Mouse (Mus musculus): ENCODE results near the gene Rbm20. TPM values are rescaled to one million over a fixed set of nuclear protein-coding genes. Genes with fewer than 3 reads are reported as not detected.
A peak's percentile ranks its signal among the peaks of the same experiment; 100 is the strongest.
"Not testable (repeated sequence)": the region's sequence is repeated elsewhere in the genome, so short reads cannot be mapped to it uniquely, and the experiment has no call there.

Rbm20 gene
- polyA plus RNA-seq, 1 experiment from 2014 or later = 5.8 TPM

DNA sequence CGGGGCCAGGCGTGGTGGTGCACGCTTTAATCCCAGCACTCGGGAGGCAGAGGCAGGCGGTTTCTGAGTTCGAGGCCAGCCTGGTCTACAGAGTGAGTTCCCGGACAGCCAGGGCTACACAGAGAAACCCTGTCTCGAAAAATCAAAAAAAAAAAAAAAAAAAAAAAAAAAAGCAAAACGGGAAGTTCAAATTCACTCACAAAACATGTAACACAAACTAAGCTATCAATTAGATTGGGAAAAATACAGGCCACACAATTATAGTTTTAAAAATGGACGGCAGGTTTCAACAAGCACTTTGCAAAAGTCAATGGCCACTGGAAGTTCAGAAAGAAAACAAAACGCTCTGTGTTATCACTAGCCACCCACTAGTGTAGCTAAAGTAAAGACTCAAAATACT lies 20.7 kb upstream of the Rbm20 start:
- not testable (repeated sequence) for H3K4me2 ChIP-seq; H3K27me3 ChIP-seq; H3K27ac ChIP-seq; H3K36me3 ChIP-seq (ENCODE audit: poor library complexity, severe bottlenecking); H3K4me3 ChIP-seq; ATAC-seq; H3K9ac ChIP-seq; H3K9me3 ChIP-seq (replicated peaks)
- 92% methylated on average over 11 of the region's 11 CpGs for WGBS
- peaks cover 21% of the 10 kb centered on the region for H3K4me1 ChIP-seq

DNA sequence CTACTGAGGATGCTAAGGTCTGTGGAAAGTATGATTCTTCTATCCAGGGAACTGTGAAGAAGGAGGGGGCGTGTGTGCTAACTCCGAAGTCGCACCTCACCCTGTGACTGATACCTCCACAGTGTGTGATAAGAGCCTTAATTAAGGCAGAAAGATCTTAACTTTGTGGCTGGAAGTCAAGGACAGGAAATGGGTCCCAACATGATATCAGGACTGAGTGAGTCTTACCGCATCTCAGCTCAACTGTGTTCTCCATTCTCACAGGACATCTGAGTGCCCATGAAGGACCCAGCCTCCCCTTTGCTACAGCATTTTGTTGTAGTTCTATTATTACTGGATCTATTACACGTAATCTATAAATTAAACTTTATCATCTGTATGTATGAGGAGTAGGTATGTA lies 19.7 kb upstream of the Rbm20 start:
- H3K9me3 ChIP-seq (replicated peaks) = no peaks in the 10 kb centered on the region
- WGBS = 92% methylated on average over 5 of the region's 5 CpGs
- no peak overlapping the region for H3K27ac ChIP-seq
- H3K9ac ChIP-seq = no peak overlapping the region
- 0 out of 2 replicates have a peak, but pooled peaks cover 3% of the 10 kb centered on the region for H3K27me3 ChIP-seq
- no peak overlapping the region for H3K4me2 ChIP-seq
- peaks cover 18% of the 10 kb centered on the region for H3K4me1 ChIP-seq
- H3K4me3 ChIP-seq = no peak overlapping the region
- no peak for ATAC-seq
- H3K36me3 ChIP-seq (ENCODE audit: poor library complexity, severe bottlenecking) = no peaks in the 10 kb centered on the region

DNA sequence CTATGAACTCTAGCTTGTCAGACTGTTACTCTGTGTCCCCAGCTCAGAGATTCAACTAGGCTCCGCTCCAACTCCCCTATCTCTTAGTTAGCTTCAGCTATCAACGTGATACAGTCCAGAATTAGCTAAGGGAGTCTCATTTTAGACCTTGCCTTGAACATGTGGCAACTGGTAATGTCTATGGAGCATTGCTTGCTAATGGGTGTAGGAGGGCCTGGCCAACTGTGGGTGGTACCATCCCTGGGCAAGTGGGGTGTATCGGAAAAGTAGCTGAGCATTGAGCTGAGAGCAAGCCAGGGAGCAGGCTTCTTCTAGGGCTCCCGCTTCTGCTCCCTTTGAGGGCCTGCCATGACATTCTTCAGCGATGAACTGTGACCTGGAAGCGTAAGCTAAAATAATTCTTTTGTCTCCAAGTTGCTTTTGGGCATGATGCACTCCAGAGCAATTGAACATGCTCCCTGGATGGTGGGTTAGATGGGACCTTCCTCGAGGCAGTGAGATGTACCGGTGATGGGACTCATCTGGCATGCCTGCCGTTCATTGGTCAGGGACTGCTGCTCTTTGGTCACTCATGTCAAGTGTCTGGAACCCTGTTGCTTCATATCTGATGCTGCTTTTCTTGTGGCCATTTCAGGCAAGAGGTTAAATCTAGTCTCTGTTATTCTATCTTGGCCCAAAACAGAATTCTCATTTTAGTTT lies 16.2 kb upstream of the Rbm20 start:
- H3K27ac ChIP-seq = no peak overlapping the region

DNA sequence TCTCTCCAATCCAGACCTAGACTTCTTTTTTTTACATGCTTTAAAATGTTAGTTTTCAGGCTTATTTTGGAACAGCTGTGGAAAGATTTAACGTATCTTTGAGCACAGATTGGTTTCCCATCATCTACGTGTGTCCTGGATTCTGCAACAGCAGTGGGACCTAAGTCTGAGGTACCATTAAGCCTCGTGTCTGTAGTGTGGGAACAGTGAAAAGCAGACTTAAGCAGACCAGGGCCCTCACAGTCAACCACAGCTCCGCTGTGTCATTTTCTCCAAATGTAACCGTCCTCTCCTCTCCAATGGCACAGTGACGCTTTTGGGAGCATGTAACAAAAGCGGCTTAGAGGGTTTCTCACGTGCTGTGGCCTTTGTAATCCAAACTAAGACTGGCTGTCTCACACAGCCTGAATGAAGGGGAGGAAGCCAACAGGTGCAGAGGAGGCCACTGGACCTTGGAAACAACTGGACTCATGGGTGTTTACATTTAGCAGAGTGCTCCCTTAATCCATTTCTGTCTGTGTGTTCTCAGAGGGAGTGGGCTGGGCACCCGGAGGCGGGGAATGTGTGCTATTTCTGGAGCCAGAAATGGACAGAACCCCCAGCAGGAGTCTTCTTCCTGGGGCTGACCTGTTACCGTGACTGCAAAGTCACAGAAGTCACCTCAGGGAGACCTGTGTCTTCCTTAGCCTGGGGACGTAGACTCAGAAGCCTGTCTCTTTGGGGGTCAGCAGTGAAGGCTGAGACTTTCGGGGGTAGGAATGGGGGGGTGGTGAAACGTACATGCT lies 15.0 kb upstream of the Rbm20 start:
- no peaks in the 10 kb centered on the region for H3K4me1 ChIP-seq
- H3K27ac ChIP-seq = no peak overlapping the region
- H3K36me3 ChIP-seq (ENCODE audit: poor library complexity, severe bottlenecking) = no peaks in the 10 kb centered on the region
- WGBS = 37% methylated on average over 14 of the region's 14 CpGs
- H3K4me2 ChIP-seq = no peak overlapping the region
- H3K9me3 ChIP-seq (replicated peaks) = no peaks in the 10 kb centered on the region
- no peak overlapping the region for H3K4me3 ChIP-seq
- no peak for ATAC-seq
- H3K27me3 ChIP-seq = 0 out of 2 replicates have a peak, but pooled peaks cover 3% of the 10 kb centered on the region
- H3K9ac ChIP-seq = no peak overlapping the region

More for the DNA sequence above, 16.2 kb upstream of the Rbm20 start:
- Histone ChIP-seq H3K9me3 (replicated peaks) (no peaks in the 10 kb centered on the region), H3K4me3 (no peak overlapping the region), H3K9ac (no peak overlapping the region), H3K4me1 (no peaks in the 10 kb centered on the region), H3K4me2 (no peak overlapping the region), H3K27me3 (0 out of 2 replicates have a peak, but pooled peaks cover 3% of the 10 kb centered on the region), H3K36me3 (ENCODE audit: poor library complexity, severe bottlenecking) (no peaks in the 10 kb centered on the region)
- ATAC-seq = no peak
- WGBS = 87% methylated on average over 9 of the region's 9 CpGs

DNA sequence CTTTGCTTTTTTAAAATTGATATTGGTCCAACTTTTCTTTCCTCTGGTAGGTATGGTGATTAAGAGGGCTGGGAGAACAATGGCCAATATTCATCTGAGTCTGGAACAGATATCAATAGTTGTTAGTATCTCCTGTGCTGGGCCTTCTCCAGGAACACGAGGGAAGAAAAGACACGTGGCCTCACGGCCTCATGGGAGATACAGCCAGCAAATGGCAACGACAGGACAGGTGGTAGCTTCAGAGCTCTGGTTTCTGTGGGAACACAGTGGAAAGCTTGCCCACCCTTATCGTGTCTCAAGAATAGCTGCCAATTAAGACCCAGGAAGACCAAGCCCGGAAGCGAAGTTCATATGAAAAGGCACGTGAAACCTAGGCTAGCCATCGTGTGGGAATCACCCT lies 12.3 kb upstream of the Rbm20 start:
- Histone ChIP-seq H3K9ac (no peak overlapping the region), H3K4me2 (no peak overlapping the region), H3K27me3 (peaks cover 6% of the 10 kb centered on the region; the same call in 1 of the 2 replicates), H3K36me3 (ENCODE audit: poor library complexity, severe bottlenecking) (no peaks in the 10 kb centered on the region), H3K4me1 (no peaks in the 10 kb centered on the region), H3K27ac (no peak overlapping the region), H3K4me3 (no peak overlapping the region), H3K9me3 (replicated peaks) (no peaks in the 10 kb centered on the region)
- WGBS = 92% methylated on average over 9 of the region's 9 CpGs
- ATAC-seq = no peak

DNA sequence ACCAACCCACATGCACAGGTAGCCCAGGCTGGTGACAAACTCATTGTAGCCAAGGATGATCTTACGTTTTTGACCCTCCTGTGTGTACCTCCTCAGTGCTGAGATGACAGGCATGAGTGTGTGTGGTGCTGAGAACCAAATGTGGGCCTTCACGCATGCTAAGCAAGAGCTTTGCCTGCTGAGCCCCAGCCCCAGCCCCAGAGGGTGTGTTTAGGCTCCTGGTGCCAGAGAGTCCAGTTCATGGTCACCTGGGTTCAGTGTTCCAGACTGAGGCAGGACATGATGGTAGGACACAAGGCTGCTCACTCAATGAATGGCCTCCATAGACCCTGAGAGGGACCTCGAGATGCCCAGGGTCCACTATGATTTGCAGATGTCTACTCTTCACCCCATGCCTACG lies 11.7 kb upstream of the Rbm20 start:
- Histone ChIP-seq H3K36me3 (ENCODE audit: poor library complexity, severe bottlenecking) (no peaks in the 10 kb centered on the region), H3K27ac (no peak overlapping the region), H3K9me3 (replicated peaks) (no peaks in the 10 kb centered on the region), H3K4me1 (peaks cover 2% of the 10 kb centered on the region), H3K4me3 (no peak overlapping the region), H3K27me3 (peaks cover 6% of the 10 kb centered on the region; the same call in 1 of the 2 replicates), H3K9ac (no peak overlapping the region), H3K4me2 (no peak overlapping the region)
- WGBS = 87% methylated on average over 4 of the region's 4 CpGs
- no peak for ATAC-seq

DNA sequence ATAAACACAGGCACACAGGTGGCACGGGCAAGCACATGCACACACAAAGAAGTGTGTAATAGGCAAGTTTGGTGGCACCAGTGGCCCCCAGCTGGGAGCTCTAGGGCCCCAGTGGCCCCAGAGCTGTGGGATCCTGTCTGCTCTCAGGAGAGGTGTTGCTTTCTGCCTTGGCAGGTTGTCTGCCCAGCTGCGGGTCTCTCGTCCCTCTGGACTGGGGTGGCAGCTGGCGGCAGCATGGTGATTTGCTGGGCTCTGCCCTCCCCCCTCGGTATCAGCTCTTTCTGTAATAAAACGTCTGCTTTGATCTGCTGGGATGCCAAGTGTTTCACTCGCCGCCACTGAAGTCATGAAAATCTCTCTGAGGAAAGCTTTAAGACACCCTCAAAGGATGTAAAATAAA lies 10.4 kb upstream of the Rbm20 start:
- Histone ChIP-seq H3K9ac (no peak overlapping the region), H3K9me3 (replicated peaks) (no peaks in the 10 kb centered on the region), H3K27me3 (peaks cover 6% of the 10 kb centered on the region; the same call in 1 of the 2 replicates), H3K4me2 (no peak overlapping the region), H3K27ac (no peak overlapping the region), H3K4me1 (peaks cover 7% of the 10 kb centered on the region), H3K4me3 (no peak overlapping the region), H3K36me3 (ENCODE audit: poor library complexity, severe bottlenecking) (no peaks in the 10 kb centered on the region)
- no peak for ATAC-seq
- WGBS = 53% methylated on average over 8 of the region's 8 CpGs

DNA sequence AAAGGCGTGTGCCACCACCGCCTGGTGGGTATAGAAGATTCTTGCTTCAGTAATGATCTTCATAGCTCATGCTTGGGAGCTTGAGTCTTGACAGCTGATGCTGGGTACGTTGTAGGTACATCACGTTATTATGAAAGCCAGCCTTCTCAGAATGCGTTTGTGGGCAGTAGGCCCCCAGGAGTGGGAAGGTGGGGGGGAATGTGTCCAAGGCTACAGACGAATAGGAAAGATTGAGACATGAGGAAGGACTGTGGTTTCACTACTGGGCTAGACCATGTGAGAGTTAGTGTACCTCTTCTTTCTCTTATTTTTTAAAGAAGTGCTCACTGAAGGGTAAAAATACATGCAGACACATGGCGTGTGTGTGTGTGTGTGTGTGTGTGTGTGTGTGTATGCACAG lies 8.3 kb upstream of the Rbm20 start:
- no peak overlapping the region for H3K4me2 ChIP-seq
- no peak overlapping the region for H3K4me3 ChIP-seq
- H3K36me3 ChIP-seq (ENCODE audit: poor library complexity, severe bottlenecking) = no peaks in the 10 kb centered on the region
- 89% methylated on average over 7 of the region's 7 CpGs for WGBS
- no peaks in the 10 kb centered on the region for H3K9me3 ChIP-seq (replicated peaks)
- peaks cover 7% of the 10 kb centered on the region for H3K4me1 ChIP-seq
- ATAC-seq = no peak
- no peak overlapping the region for H3K9ac ChIP-seq
- peaks cover 14% of the 10 kb centered on the region for H3K27me3 ChIP-seq
- H3K27ac ChIP-seq = no peak overlapping the region

DNA sequence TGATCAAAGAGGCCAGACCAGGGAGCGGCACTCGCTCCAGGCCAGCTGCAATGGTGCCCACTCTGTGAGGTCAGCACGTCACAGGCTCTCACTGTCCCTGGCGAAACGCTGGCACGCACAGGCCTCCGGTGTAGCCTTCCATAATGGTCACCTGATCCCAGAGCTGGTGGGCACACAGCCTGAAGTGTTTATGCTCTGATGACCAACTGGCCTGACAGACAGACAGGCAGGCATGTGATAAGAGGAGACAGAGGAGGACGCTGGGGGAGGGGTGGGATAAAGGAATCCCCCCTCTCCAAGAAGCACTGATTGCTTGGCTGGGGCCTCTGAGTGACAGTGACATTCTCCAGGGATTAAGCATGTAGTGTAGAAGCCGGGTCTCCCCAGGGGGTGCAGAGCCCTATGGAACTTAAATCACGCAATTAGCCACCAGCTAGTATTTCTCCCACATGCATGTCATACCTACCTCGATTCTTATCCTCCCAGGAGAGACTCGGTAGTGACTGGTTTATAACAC lies 6.4 kb upstream of the Rbm20 start:
- WGBS = 29% methylated on average over 12 of the region's 12 CpGs
- no peak overlapping the region for H3K4me2 ChIP-seq
- no peak for ATAC-seq

DNA sequence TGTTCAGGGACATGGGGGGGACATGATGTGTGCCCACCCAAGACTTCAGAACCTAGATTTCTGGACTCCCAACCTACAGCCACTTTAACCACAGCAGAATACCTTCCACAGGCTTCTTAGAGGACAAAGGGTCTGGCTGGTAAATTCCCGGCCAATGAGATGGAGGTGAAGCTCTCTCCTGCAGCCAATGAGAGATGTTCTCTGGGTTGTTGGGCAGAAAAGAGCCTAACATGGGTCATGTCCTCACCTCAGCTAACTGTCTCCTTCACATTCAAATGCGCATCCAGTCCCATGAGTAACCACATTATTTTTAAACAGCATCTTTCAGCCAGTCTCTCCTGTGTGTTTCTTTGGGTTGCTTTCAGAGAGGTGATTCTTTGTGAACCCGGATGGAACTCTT lies 5.7 kb upstream of the Rbm20 start:
- WGBS = 41% methylated on average over 3 of the region's 3 CpGs
- Histone ChIP-seq H3K27me3 (peaks cover 40% of the 10 kb centered on the region), H3K4me3 (no peak overlapping the region), H3K9ac (no peak overlapping the region), H3K4me1 (peaks cover 11% of the 10 kb centered on the region), H3K4me2 (no peak overlapping the region), H3K36me3 (ENCODE audit: poor library complexity, severe bottlenecking) (no peaks in the 10 kb centered on the region), H3K27ac (no peak overlapping the region), H3K9me3 (replicated peaks) (no peaks in the 10 kb centered on the region)
- ATAC-seq = no peak

More for the DNA sequence above, 6.4 kb upstream of the Rbm20 start:
- no peak overlapping the region for H3K9ac ChIP-seq
- H3K27ac ChIP-seq = no peak overlapping the region
- H3K9me3 ChIP-seq (replicated peaks) = no peaks in the 10 kb centered on the region
- H3K4me1 ChIP-seq = peaks cover 7% of the 10 kb centered on the region
- H3K27me3 ChIP-seq = peaks cover 33% of the 10 kb centered on the region
- H3K4me3 ChIP-seq = no peak overlapping the region
- H3K36me3 ChIP-seq (ENCODE audit: poor library complexity, severe bottlenecking) = no peaks in the 10 kb centered on the region

DNA sequence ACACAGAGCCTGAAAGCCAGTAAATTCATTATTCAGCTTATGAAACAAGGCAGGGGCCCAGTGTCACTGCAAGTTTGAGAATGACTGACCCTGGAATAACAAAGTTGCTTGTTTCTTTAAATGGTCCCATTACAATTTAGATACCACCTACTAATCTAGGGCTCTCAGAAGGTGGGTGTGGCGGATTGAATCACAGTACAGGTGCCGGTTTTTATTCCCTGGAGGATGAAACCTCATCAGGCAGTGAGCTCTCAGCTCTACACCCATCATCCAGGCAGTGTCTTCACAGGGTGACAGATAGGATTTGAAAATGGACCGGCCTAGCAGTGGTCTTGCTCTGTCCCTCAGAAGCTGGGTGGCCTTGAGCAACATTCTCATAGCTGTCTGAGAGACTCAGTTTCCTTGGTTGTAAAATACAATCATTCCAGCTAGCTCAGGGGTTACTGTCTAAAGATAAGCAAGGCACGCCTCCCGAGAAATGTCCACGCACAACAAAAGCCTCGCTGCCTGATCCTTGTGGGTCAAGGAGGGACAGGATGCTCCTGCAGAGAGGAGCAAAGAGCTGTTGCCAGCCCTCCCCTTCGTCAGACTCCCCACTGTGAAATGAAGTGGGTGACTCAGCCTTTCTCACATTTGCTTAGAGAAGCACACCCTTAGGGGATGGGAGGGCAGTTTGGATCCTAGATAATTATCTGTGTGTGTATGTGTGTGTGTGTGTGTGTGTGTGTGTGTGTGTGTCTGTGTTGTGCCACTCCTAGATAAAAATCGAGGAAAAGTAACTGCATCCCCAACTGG lies 2.8 kb upstream of the Rbm20 start:
- 35% methylated on average over 9 of the region's 9 CpGs for WGBS
- ATAC-seq = no peak
- no peaks in the 10 kb centered on the region for H3K9me3 ChIP-seq (replicated peaks)
- no peak overlapping the region for H3K9ac ChIP-seq
- H3K36me3 ChIP-seq (ENCODE audit: poor library complexity, severe bottlenecking) = no peaks in the 10 kb centered on the region
- H3K4me1 ChIP-seq = peaks cover 23% of the 10 kb centered on the region
- no peak overlapping the region for H3K4me2 ChIP-seq
- no peak overlapping the region for H3K4me3 ChIP-seq
- no peak overlapping the region for H3K27ac ChIP-seq
- H3K27me3 ChIP-seq = peaks cover 66% of the 10 kb centered on the region

DNA sequence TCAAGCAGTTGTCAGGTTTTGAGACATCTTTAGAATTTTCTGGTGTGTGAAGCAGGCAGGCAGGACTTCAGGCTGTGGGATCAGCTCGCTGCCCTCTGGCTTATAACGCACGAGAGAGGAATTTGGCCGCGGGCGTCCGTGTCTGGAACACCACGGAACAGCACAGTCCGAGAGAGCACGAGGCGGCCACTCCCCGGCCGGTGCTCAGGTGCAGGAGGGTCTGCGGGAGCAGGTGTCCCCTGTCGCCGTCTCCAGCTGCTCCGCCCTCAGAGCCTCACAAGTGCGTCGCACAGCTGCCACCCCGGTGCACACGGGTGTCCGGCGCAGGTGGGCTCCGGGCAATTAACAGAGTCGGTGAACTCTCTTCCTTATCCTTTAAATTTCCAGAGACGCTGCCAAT lies 878 bp upstream of the Rbm20 start:
- peaks cover 63% of the 10 kb centered on the region for H3K27me3 ChIP-seq
- peak; percentile 54; the same call in 1 of the 2 replicates for ATAC-seq
- 0 out of 2 replicates have a peak overlapping the region, but pooled peaks have one; percentile 70 for H3K9ac ChIP-seq

More for the DNA sequence above, 878 bp upstream of the Rbm20 start:
- H3K4me1 ChIP-seq = peaks cover 22% of the 10 kb centered on the region
- H3K4me3 ChIP-seq = peak overlapping the region; percentile 65
- H3K9me3 ChIP-seq (replicated peaks) = no peaks in the 10 kb centered on the region
- no peaks in the 10 kb centered on the region for H3K36me3 ChIP-seq (ENCODE audit: poor library complexity, severe bottlenecking)
- H3K4me2 ChIP-seq = peak overlapping the region; percentile 100
- H3K27ac ChIP-seq = no peak overlapping the region
- under 1% methylated on average over 26 of the region's 26 CpGs for WGBS
